Mouse (Mus musculus): ENCODE results near the gene Tspan5. TPM values are rescaled to one million over a fixed set of nuclear protein-coding genes. Genes with fewer than 3 reads are reported as not detected.

The Tspan5 gene
- polyA plus RNA-seq, 1 experiment from 2014 or later: 13.9 TPM

GRCm38 (mm10) chr3:138787758-138788488, 45.9 kb downstream of the Tspan5 start:
- Histone ChIP-seq H3K4me1 (ENCODE audit: control insufficient read depth, insufficient read depth, low read length) (no peaks in the 10 kb centered on the region), H3K9ac (ENCODE audit: low read depth, low read length) (no peak overlapping the region), H3K36me3 (ENCODE audit: control insufficient read depth, insufficient read depth, low read length) (no peaks in the 10 kb centered on the region), H3K27ac (ENCODE audit: low read depth, low read length) (no peak overlapping the region), H3K9me3 (replicated peaks; ENCODE audit: control insufficient read depth, low read length) (no peaks in the 10 kb centered on the region), H3K4me3 (ENCODE audit: low read depth, low read length) (no peak overlapping the region), H3K27me3 (ENCODE audit: control insufficient read depth, insufficient read depth, low read length) (no peaks in the 10 kb centered on the region), H3K4me2 (no peak overlapping the region)
- 82% methylated on average over 17 of the region's 18 CpGs for WGBS (ENCODE audit: insufficient replicate concordance)
- no peak for ATAC-seq (replicated peaks; ENCODE audit: insufficient number of reproducible peaks, low FRiP score, low TSS enrichment)

GRCm38 (mm10) chr3:138788489-138788850, 46.5 kb downstream of the Tspan5 start:
- H3K27ac ChIP-seq (ENCODE audit: low read depth, low read length): no peak overlapping the region
- H3K9ac ChIP-seq (ENCODE audit: low read depth, low read length): no peak overlapping the region
- H3K36me3 ChIP-seq (ENCODE audit: control insufficient read depth, insufficient read depth, low read length): no peaks in the 10 kb centered on the region
- no peaks in the 10 kb centered on the region for H3K4me1 ChIP-seq (ENCODE audit: control insufficient read depth, insufficient read depth, low read length)
- H3K27me3 ChIP-seq (ENCODE audit: control insufficient read depth, insufficient read depth, low read length): no peaks in the 10 kb centered on the region
- WGBS (ENCODE audit: insufficient replicate concordance): 78% methylated on average over 17 of the region's 17 CpGs
- no peak for ATAC-seq (replicated peaks; ENCODE audit: insufficient number of reproducible peaks, low FRiP score, low TSS enrichment)
- no peaks in the 10 kb centered on the region for H3K9me3 ChIP-seq (replicated peaks; ENCODE audit: control insufficient read depth, low read length)
- H3K4me3 ChIP-seq (ENCODE audit: low read depth, low read length): no peak overlapping the region
- H3K4me2 ChIP-seq: no peak overlapping the region

- H3K4me2 ChIP-seq: no peak overlapping the region
- no peak overlapping the region for H3K9ac ChIP-seq (ENCODE audit: low read depth, low read length)
- H3K4me1 ChIP-seq (ENCODE audit: control insufficient read depth, insufficient read depth, low read length): no peaks in the 10 kb centered on the region
- 89% methylated on average over 5 of the region's 5 CpGs for WGBS (ENCODE audit: insufficient replicate concordance)
- no peak overlapping the region for H3K4me3 ChIP-seq (ENCODE audit: low read depth, low read length)
- H3K27ac ChIP-seq (ENCODE audit: low read depth, low read length): no peak overlapping the region
- ATAC-seq (replicated peaks; ENCODE audit: insufficient number of reproducible peaks, low FRiP score, low TSS enrichment): no peak
- H3K27me3 ChIP-seq (ENCODE audit: control insufficient read depth, insufficient read depth, low read length): no peaks in the 10 kb centered on the region
- H3K36me3 ChIP-seq (ENCODE audit: control insufficient read depth, insufficient read depth, low read length): no peaks in the 10 kb centered on the region
- no peaks in the 10 kb centered on the region for H3K9me3 ChIP-seq (replicated peaks; ENCODE audit: control insufficient read depth, low read length)
Measured at GRCm38 (mm10) chr3:138789275-138789674, 47.3 kb downstream of the Tspan5 start.

GRCm38 (mm10) chr3:138794533-138794932, 52.5 kb downstream of the Tspan5 start:
- WGBS (ENCODE audit: insufficient replicate concordance): 91% methylated on average over 8 of the region's 8 CpGs
- Histone ChIP-seq H3K27me3 (ENCODE audit: control insufficient read depth, insufficient read depth, low read length) (no peaks in the 10 kb centered on the region), H3K9ac (ENCODE audit: low read depth, low read length) (no peak overlapping the region), H3K36me3 (ENCODE audit: control insufficient read depth, insufficient read depth, low read length) (no peaks in the 10 kb centered on the region), H3K4me1 (ENCODE audit: control insufficient read depth, insufficient read depth, low read length) (no peaks in the 10 kb centered on the region), H3K27ac (ENCODE audit: low read depth, low read length) (no peak overlapping the region), H3K4me3 (ENCODE audit: low read depth, low read length) (no peak overlapping the region), H3K9me3 (replicated peaks; ENCODE audit: control insufficient read depth, low read length) (no peaks in the 10 kb centered on the region), H3K4me2 (no peak overlapping the region)
- ATAC-seq (replicated peaks; ENCODE audit: insufficient number of reproducible peaks, low FRiP score, low TSS enrichment): no peak

- Histone ChIP-seq H3K27ac (ENCODE audit: low read depth, low read length) (no peak overlapping the region), H3K27me3 (ENCODE audit: control insufficient read depth, insufficient read depth, low read length) (no peaks in the 10 kb centered on the region), H3K4me1 (ENCODE audit: control insufficient read depth, insufficient read depth, low read length) (no peaks in the 10 kb centered on the region), H3K9me3 (replicated peaks; ENCODE audit: control insufficient read depth, low read length) (no peaks in the 10 kb centered on the region), H3K4me2 (no peak overlapping the region), H3K4me3 (ENCODE audit: low read depth, low read length) (no peak overlapping the region), H3K36me3 (ENCODE audit: control insufficient read depth, insufficient read depth, low read length) (no peaks in the 10 kb centered on the region), H3K9ac (ENCODE audit: low read depth, low read length) (no peak overlapping the region)
- WGBS (ENCODE audit: insufficient replicate concordance): 76% methylated on average over 7 of the region's 7 CpGs
- ATAC-seq (replicated peaks; ENCODE audit: insufficient number of reproducible peaks, low FRiP score, low TSS enrichment): no peak
Measured at GRCm38 (mm10) chr3:138795951-138796350, 54.0 kb downstream of the Tspan5 start.

GRCm38 (mm10) chr3:138796583-138796982, 54.6 kb downstream of the Tspan5 start:
- WGBS (ENCODE audit: insufficient replicate concordance): 22% methylated on average over 3 of the region's 3 CpGs
- Histone ChIP-seq H3K4me2 (no peak overlapping the region), H3K4me3 (ENCODE audit: low read depth, low read length) (no peak overlapping the region), H3K36me3 (ENCODE audit: control insufficient read depth, insufficient read depth, low read length) (no peaks in the 10 kb centered on the region), H3K27ac (ENCODE audit: low read depth, low read length) (no peak overlapping the region), H3K9ac (ENCODE audit: low read depth, low read length) (no peak overlapping the region; the same call in 1 of the 2 replicates), H3K27me3 (ENCODE audit: control insufficient read depth, insufficient read depth, low read length) (no peaks in the 10 kb centered on the region), H3K9me3 (replicated peaks; ENCODE audit: control insufficient read depth, low read length) (no peaks in the 10 kb centered on the region), H3K4me1 (ENCODE audit: control insufficient read depth, insufficient read depth, low read length) (no peaks in the 10 kb centered on the region)
- ATAC-seq (replicated peaks; ENCODE audit: insufficient number of reproducible peaks, low FRiP score, low TSS enrichment): no peak

- H3K9ac ChIP-seq (ENCODE audit: low read depth, low read length): no peak overlapping the region
- no peak overlapping the region for H3K4me2 ChIP-seq
- H3K4me3 ChIP-seq (ENCODE audit: low read depth, low read length): no peak overlapping the region
- no peaks in the 10 kb centered on the region for H3K27me3 ChIP-seq (ENCODE audit: control insufficient read depth, insufficient read depth, low read length)
- H3K36me3 ChIP-seq (ENCODE audit: control insufficient read depth, insufficient read depth, low read length): no peaks in the 10 kb centered on the region
- no peak overlapping the region for H3K27ac ChIP-seq (ENCODE audit: low read depth, low read length)
- H3K4me1 ChIP-seq (ENCODE audit: control insufficient read depth, insufficient read depth, low read length): no peaks in the 10 kb centered on the region
- ATAC-seq (replicated peaks; ENCODE audit: insufficient number of reproducible peaks, low FRiP score, low TSS enrichment): no peak
- 74% methylated on average over 16 of the region's 16 CpGs for WGBS (ENCODE audit: insufficient replicate concordance)
- no peaks in the 10 kb centered on the region for H3K9me3 ChIP-seq (replicated peaks; ENCODE audit: control insufficient read depth, low read length)
Measured at GRCm38 (mm10) chr3:138800664-138801411, 58.8 kb downstream of the Tspan5 start.

GRCm38 (mm10) chr3:138801661-138802060, 59.7 kb downstream of the Tspan5 start:
- 72% methylated on average over 6 of the region's 6 CpGs for WGBS (ENCODE audit: insufficient replicate concordance)
- Histone ChIP-seq H3K9me3 (replicated peaks; ENCODE audit: control insufficient read depth, low read length) (no peaks in the 10 kb centered on the region), H3K4me1 (ENCODE audit: control insufficient read depth, insufficient read depth, low read length) (no peaks in the 10 kb centered on the region), H3K4me3 (ENCODE audit: low read depth, low read length) (no peak overlapping the region), H3K36me3 (ENCODE audit: control insufficient read depth, insufficient read depth, low read length) (no peaks in the 10 kb centered on the region), H3K9ac (ENCODE audit: low read depth, low read length) (no peak overlapping the region), H3K27ac (ENCODE audit: low read depth, low read length) (no peak overlapping the region), H3K27me3 (ENCODE audit: control insufficient read depth, insufficient read depth, low read length) (no peaks in the 10 kb centered on the region), H3K4me2 (no peak overlapping the region)
- no peak for ATAC-seq (replicated peaks; ENCODE audit: insufficient number of reproducible peaks, low FRiP score, low TSS enrichment)

All from heart, embryonic 11.5 days (tissue).